Mouse (Mus musculus) ES-E14 (cell line): ENCODE measurements around the gene 1700042G07Rik. TPM values are rescaled to one million over a fixed set of nuclear protein-coding genes. Genes with fewer than 3 reads are reported as not detected.
A peak's percentile ranks its signal among the peaks of the same experiment; 100 is the strongest.

ENCODE experiments used
- DNase-seq: peaks from one replicate; pipeline ENCODE4 v3.0.0-alpha.2; 2013; ENCODE audit warnings: low read depth, low spot score
- H3K27ac ChIP-seq: 2 replicates; pipeline ENCODE4 v1.5.1; 2012; ENCODE audit warnings: low read depth, mild to moderate bottlenecking, low read length, moderate library complexity, mixed read lengths; ENCODE audit not compliant: poor library complexity, insufficient read depth, severe bottlenecking
- H3K36me3 ChIP-seq: 2 replicates; pipeline ENCODE4 v1.6.1; 2012; ENCODE audit warnings: mild to moderate bottlenecking, low read length, moderate library complexity, mixed read lengths; ENCODE audit not compliant: control insufficient read depth, poor library complexity, insufficient read depth, severe bottlenecking
- H3K4me1 ChIP-seq, 2 experiments: fragments of 150-350 bp in 1 of 2; sonication (generic) in 1 of 2; 2 replicates each; pipeline ENCODE4 v1.6.1; 2012; ENCODE audit warnings: low read length in 2 of 2, mild to moderate bottlenecking in 1 of 2, mixed read lengths in 1 of 2; ENCODE audit not compliant: control insufficient read depth in 2 of 2, insufficient read depth in 2 of 2, poor library complexity in 1 of 2
- H3K4me3 ChIP-seq, 2 experiments: fragments of 150-350 bp in 1 of 2; sonication (generic) in 1 of 2; 2 replicates each; pipeline ENCODE4 v1.5.1; 2012; ENCODE audit warnings: low read length in 2 of 2, low read depth in 1 of 2, mild to moderate bottlenecking in 1 of 2, mixed read lengths in 1 of 2; ENCODE audit not compliant: insufficient read depth in 1 of 2, poor library complexity in 1 of 2, severe bottlenecking in 1 of 2
- H3K9ac ChIP-seq: 2 replicates; pipeline ENCODE4 v1.6.1; 2012; ENCODE audit warnings: low read depth, mild to moderate bottlenecking, low read length, mixed read lengths; ENCODE audit not compliant: poor library complexity, insufficient read depth, severe bottlenecking
- H3K9me3 ChIP-seq: fragments of 150-350 bp; sonication (generic); 2 replicates; pipeline ENCODE4 v1.6.1; 2012; ENCODE audit warnings: low read depth, mild to moderate bottlenecking, low read length; ENCODE audit not compliant: control insufficient read depth, insufficient read depth
- CHD2 ChIP-seq: IDR thresholded peaks from 2 replicates; pipeline ENCODE4 v1.6.1; 2014; ENCODE audit warnings: mild to moderate bottlenecking, low read depth, low read length, inconsistent platforms
- HCFC1 ChIP-seq: IDR thresholded peaks from 2 replicates; pipeline ENCODE4 v1.6.1; 2012; ENCODE audit warnings: low read length, inconsistent platforms, borderline replicate concordance; ENCODE audit not compliant: insufficient read depth
- MAFK ChIP-seq: IDR thresholded peaks from 2 replicates; pipeline ENCODE4 v1.6.1; 2014; ENCODE audit warnings: mild to moderate bottlenecking, low read depth, low read length, inconsistent platforms; ENCODE audit not compliant: insufficient read depth
- ZC3H11A ChIP-seq: IDR thresholded peaks from 2 replicates; pipeline ENCODE4 v1.6.1; 2012; ENCODE audit warnings: low read depth, mild to moderate bottlenecking, inconsistent platforms, low read length, borderline replicate concordance
- ZNF384 ChIP-seq: IDR thresholded peaks from 2 replicates; pipeline ENCODE4 v1.6.1; 2012; ENCODE audit warnings: low read depth, low read length, inconsistent platforms
- in situ Hi-C, 2 experiments: fragments of 600-800 bp; cut with MboI; formaldehyde crosslinking; loops; one replicate each; pipeline ENCODE4 v1.15.1; 2025; ENCODE audit warnings: low sequenced_read_pairs in 2 of 2, inconsistent platforms in 1 of 2; ENCODE audit not compliant: unreplicated experiment in 2 of 2
- total RNA-seq: library from RNA; depleted of rRNA; stranded (reverse); fragments of 300-350 nt; gene quantifications from 2 replicates; pipeline ENCODE4 v1.2.3, GENCODE M21; 2012

1700042G07Rik gene
- total RNA-seq, 1 experiment, result not detected

GRCm38 (mm10) chr4:116141736-116142135, 31.4 kb upstream of the 1700042G07Rik start:
- H3K36me3 ChIP-seq, result no peaks in the 10 kb centered on the region
- DNase-seq, result no peak
- in situ Hi-C loops, result no loop called here
- H3K4me1 ChIP-seq, result peaks cover 10 to 20% of the 10 kb centered on the region in 2 experiments; a peak in 3 of 4 replicates
- H3K9me3 ChIP-seq, result no peaks in the 10 kb centered on the region
- H3K4me3 ChIP-seq, result no peak overlapping the region
- H3K9ac ChIP-seq, result no peak overlapping the region
- no peak for TF ChIP-seq ZNF384
- no peak for TF ChIP-seq CHD2
- TF ChIP-seq MAFK, result no peak
- TF ChIP-seq ZC3H11A, result no peak
- no peak for TF ChIP-seq HCFC1
- H3K27ac ChIP-seq, result no peak overlapping the region

- no peak for TF ChIP-seq ZC3H11A
- no peak for TF ChIP-seq MAFK
- TF ChIP-seq CHD2, result no peak
- TF ChIP-seq ZNF384, result no peak
- TF ChIP-seq HCFC1, result no peak
- Histone ChIP-seq H3K36me3 (no peaks in the 10 kb centered on the region), H3K27ac (no peak overlapping the region), H3K9me3 (no peaks in the 10 kb centered on the region), H3K9ac (no peak overlapping the region), H3K4me3 (no peak overlapping the region), H3K4me1 (peaks cover 10 to 18% of the 10 kb centered on the region in 2 experiments; a peak in 3 of 4 replicates)
- in situ Hi-C loops, result no loop called here
- no peak for DNase-seq
These were observed 30.9 kb upstream of the 1700042G07Rik start for GRCm38 (mm10) chr4:116142269-116142668.

GRCm38 (mm10) chr4:116143317-116143811, 29.8 kb upstream of the 1700042G07Rik start:
- TF ChIP-seq ZNF384 (no peak), ZC3H11A (no peak), CHD2 (no peak), HCFC1 (no peak), MAFK (no peak)
- H3K4me1 ChIP-seq, result peaks cover 10 to 15% of the 10 kb centered on the region in 2 experiments; a peak in 3 of 4 replicates
- no peak overlapping the region for H3K27ac ChIP-seq
- no peak for DNase-seq
- H3K4me3 ChIP-seq, result peak overlapping the region in 1 of 2 experiments; percentile 79; a peak in 1 of 4 replicates
- H3K9ac ChIP-seq, result no peak overlapping the region
- no peaks in the 10 kb centered on the region for H3K9me3 ChIP-seq
- H3K36me3 ChIP-seq, result no peaks in the 10 kb centered on the region
- in situ Hi-C loops, result no loop called here

GRCm38 (mm10) chr4:116143891-116144717, 29.1 kb upstream of the 1700042G07Rik start:
- Histone ChIP-seq H3K4me1 (peaks cover 10 to 15% of the 10 kb centered on the region in 2 experiments; a peak in 3 of 4 replicates), H3K27ac (no peak overlapping the region), H3K4me3 (peak overlapping the region; percentile 69 to 79), H3K9me3 (no peaks in the 10 kb centered on the region), H3K36me3 (no peaks in the 10 kb centered on the region), H3K9ac (peak overlapping the region; percentile 29)
- no peak for DNase-seq
- TF ChIP-seq HCFC1, result no peak
- no peak for TF ChIP-seq ZNF384
- no peak for TF ChIP-seq ZC3H11A
- no peak for TF ChIP-seq MAFK
- TF ChIP-seq CHD2, result no peak
- in situ Hi-C loops, result no loop called here
